Mouse (Mus musculus) liver, embryonic 14.5 days (tissue): ENCODE measurements around the gene Chrna1. TPM values are rescaled to one million over a fixed set of nuclear protein-coding genes. Genes with fewer than 3 reads are reported as not detected.
A peak's percentile ranks its signal among the peaks of the same experiment; 100 is the strongest.
"Not testable (repeated sequence)": the region's sequence is repeated elsewhere in the genome, so short reads cannot be mapped to it uniquely, and the experiment has no call there.

ENCODE experiments used
- ATAC-seq: fragments of 200-750 bp; cut with Nextera tagmentation; 2 replicates; pipeline ENCODE4 v1.8.0; 2017; ENCODE audit warnings: moderate number of reproducible peaks, mild to moderate bottlenecking, moderate library complexity; ENCODE audit not compliant: insufficient read depth
- DNase-seq, 3 experiments: peaks; one replicate each; pipeline ENCODE4 v3.0.0-alpha.2; 2012 to 2013; ENCODE audit warnings: low read depth in 3 of 3, low spot score in 3 of 3
- H3K27ac ChIP-seq: fragments of 300-500 bp; sonication (generic); 2 replicates; pipeline ENCODE4 v1.5.1; 2014; ENCODE audit warnings: moderate library complexity, mild to moderate bottlenecking, control low read depth, inconsistent platforms
- H3K27me3 ChIP-seq: fragments of 300-500 bp; sonication (generic); 2 replicates; pipeline ENCODE4 v1.6.1; 2014; ENCODE audit warnings: mild to moderate bottlenecking, low read length, moderate library complexity; ENCODE audit not compliant: control insufficient read depth, insufficient read depth
- H3K36me3 ChIP-seq: fragments of 300-500 bp; sonication (generic); replicated peaks from 2 replicates; pipeline ENCODE4 v1.6.1; 2014; ENCODE audit warnings: low read depth; ENCODE audit not compliant: control insufficient read depth, insufficient read depth
- H3K4me1 ChIP-seq, 2 experiments: fragments of 200-500 bp in 1 of 2; fragments of 300-500 bp in 1 of 2; sonication (generic) in 1 of 2; replicated peaks; 2 replicates each; pipeline ENCODE4 v1.6.1; 2012 to 2014; ENCODE audit warnings: antibody characterized with exemption in 1 of 2, inconsistent platforms in 1 of 2, low read length in 1 of 2; ENCODE audit not compliant: control insufficient read depth in 2 of 2, insufficient read depth in 2 of 2
- H3K4me2 ChIP-seq: fragments of 300-500 bp; sonication (generic); 2 replicates; pipeline ENCODE4 v1.6.1; 2014; ENCODE audit warnings: low read depth, mild to moderate bottlenecking, control low read depth, moderate library complexity
- H3K4me3 ChIP-seq, 2 experiments: fragments of 200-500 bp in 1 of 2; fragments of 300-500 bp in 1 of 2; sonication (generic) in 1 of 2; 2 replicates each; pipeline ENCODE4 v1.5.1; 2012 to 2014; ENCODE audit warnings: low read depth in 2 of 2, low read length in 2 of 2, mild to moderate bottlenecking in 2 of 2, control low read depth in 1 of 2, inconsistent platforms in 1 of 2, moderate library complexity in 1 of 2; ENCODE audit not compliant: insufficient read depth in 1 of 2
- H3K9ac ChIP-seq: fragments of 300-500 bp; sonication (generic); replicated peaks from 2 replicates; pipeline ENCODE4 v1.6.1; 2014; ENCODE audit warnings: mild to moderate bottlenecking, control low read depth, moderate library complexity
- H3K9me3 ChIP-seq: fragments of 300-500 bp; sonication (generic); 2 replicates; pipeline ENCODE4 v1.6.1; 2016; ENCODE audit warnings: low read length, mixed read lengths; ENCODE audit not compliant: control insufficient read depth
- CTCF ChIP-seq: IDR thresholded peaks from 2 replicates; pipeline ENCODE4 v1.5.1; 2016; ENCODE audit warnings: antibody characterized with exemption, low read depth, control low read depth
- EP300 ChIP-seq: IDR thresholded peaks from 2 replicates; pipeline ENCODE4 v1.6.1; 2016; ENCODE audit warnings: antibody characterized with exemption, low read depth
- WGBS: fragments of 180-500 bp; shearing (Covaris S2); extraction: QIAGEN DNeasy Blood & Tissue Kit; methylation state at CpG from one replicate; pipeline ENCODE4 v1.1.7; 2014; ENCODE audit not compliant: insufficient replicate concordance; 5-methylcytosine and 5-hydroxymethylcytosine counted together
- polyA plus RNA-seq, 2 experiments: library from polyadenylated mRNA; depleted of rRNA in 1 of 2; stranded (reverse) in 1 of 2; unstranded in 1 of 2; fragments of >200 nt; fragmentation: Nextera tagmentation in 1 of 2; extraction: Ambion mirVana in 1 of 2; gene quantifications; 2 replicates each; pipeline versions ENCODE4 v1.2.1 to v1.2.3; 2012 to 2014

The Chrna1 gene
- polyA plus RNA-seq, 2 experiments, result 0.01 to 0.10 TPM

- Histone ChIP-seq H3K9me3 (no peaks in the 10 kb centered on the region), H3K27ac (no peak overlapping the region), H3K36me3 (no peaks in the 10 kb centered on the region), H3K4me1 (peaks cover 2 to 9% of the 10 kb centered on the region in 2 experiments; a peak in 2 of 4 replicates), H3K4me2 (peak overlapping the region; percentile 49), H3K9ac (no peak overlapping the region), H3K27me3 (no peaks in the 10 kb centered on the region), H3K4me3 (peak overlapping the region in 1 of 2 experiments; percentile 50; a peak in 3 of 4 replicates)
- TF ChIP-seq CTCF (no peak), EP300 (no peak)
- DNase-seq, result no peak
- 9% methylated on average over 23 of the region's 23 CpGs for WGBS
- no peak for ATAC-seq
Measured at GRCm38 (mm10) chr2:73560899-73561664, 19.1 kb downstream of the Chrna1 start.

- TF ChIP-seq EP300 (no peak), CTCF (no peak)
- no peaks in the 10 kb centered on the region for H3K9me3 ChIP-seq
- H3K27ac ChIP-seq, result no peak overlapping the region
- no peaks in the 10 kb centered on the region for H3K27me3 ChIP-seq
- no peaks in the 10 kb centered on the region for H3K36me3 ChIP-seq
- no peak overlapping the region for H3K9ac ChIP-seq
- no peak overlapping the region for H3K4me3 ChIP-seq
- no peak for DNase-seq
- peaks cover 2 to 9% of the 10 kb centered on the region in 2 experiments; a peak in 2 of 4 replicates for H3K4me1 ChIP-seq
- no peak overlapping the region for H3K4me2 ChIP-seq
- 56% methylated on average over 7 of the region's 7 CpGs for WGBS
- no peak for ATAC-seq
Measured at GRCm38 (mm10) chr2:73560445-73560844, 19.7 kb downstream of the Chrna1 start.

GRCm38 (mm10) chr2:73557956-73558355 is 22.2 kb downstream of the Chrna1 start:
- DNase-seq (no peak), ATAC-seq (no peak)
- Histone ChIP-seq H3K9me3 (no peaks in the 10 kb centered on the region), H3K9ac (no peak overlapping the region), H3K36me3 (no peaks in the 10 kb centered on the region), H3K4me1 (peaks cover 2 to 9% of the 10 kb centered on the region in 2 experiments; a peak in 2 of 4 replicates), H3K4me2 (no peak overlapping the region), H3K27me3 (no peaks in the 10 kb centered on the region), H3K4me3 (no peak overlapping the region), H3K27ac (no peak overlapping the region)
- WGBS, result 65% methylated on average over 8 of the region's 8 CpGs
- TF ChIP-seq EP300, result no peak
- TF ChIP-seq CTCF, result no peak

GRCm38 (mm10) chr2:73557061-73557460 is 23.1 kb downstream of the Chrna1 start:
- H3K27me3 ChIP-seq, H3K36me3 ChIP-seq, H3K4me1 ChIP-seq, H3K9ac ChIP-seq, H3K4me2 ChIP-seq, H3K27ac ChIP-seq, H3K4me3 ChIP-seq, ATAC-seq, DNase-seq, H3K9me3 ChIP-seq: not testable (repeated sequence)
- WGBS, result 84% methylated on average over 3 of the region's 3 CpGs

GRCm38 (mm10) chr2:73554389-73554788 is 25.7 kb downstream of the Chrna1 start:
- Histone ChIP-seq H3K27me3 (no peaks in the 10 kb centered on the region), H3K9ac (no peak overlapping the region), H3K9me3 (no peaks in the 10 kb centered on the region), H3K4me1 (no peaks in the 10 kb centered on the region; a peak in 1 of 4 replicates), H3K27ac (no peak overlapping the region), H3K4me3 (no peak overlapping the region), H3K36me3 (no peaks in the 10 kb centered on the region), H3K4me2 (no peak overlapping the region)
- DNase-seq (no peak), ATAC-seq (no peak)
- 61% methylated on average over 3 of the region's 3 CpGs for WGBS
- TF ChIP-seq CTCF, result no peak
- TF ChIP-seq EP300, result no peak
